Mouse (Mus musculus) cerebellum, postnatal 10 days (tissue): ENCODE measurements around the gene Loxl1.
"Not testable (repeated sequence)": the region's sequence is repeated elsewhere in the genome, so short reads cannot be mapped to it uniquely, and the experiment has no call there.

Source experiments
- DNase-seq, 2 experiments: peaks; one replicate each; pipeline ENCODE4 v3.0.0; 2021; ENCODE audit warnings: mixed read lengths in 2 of 2

The Loxl1 gene

GRCm38 (mm10) chr9:58275797-58276196, 37.2 kb downstream of the Loxl1 start:
- DNase-seq, result no peak

DNA sequence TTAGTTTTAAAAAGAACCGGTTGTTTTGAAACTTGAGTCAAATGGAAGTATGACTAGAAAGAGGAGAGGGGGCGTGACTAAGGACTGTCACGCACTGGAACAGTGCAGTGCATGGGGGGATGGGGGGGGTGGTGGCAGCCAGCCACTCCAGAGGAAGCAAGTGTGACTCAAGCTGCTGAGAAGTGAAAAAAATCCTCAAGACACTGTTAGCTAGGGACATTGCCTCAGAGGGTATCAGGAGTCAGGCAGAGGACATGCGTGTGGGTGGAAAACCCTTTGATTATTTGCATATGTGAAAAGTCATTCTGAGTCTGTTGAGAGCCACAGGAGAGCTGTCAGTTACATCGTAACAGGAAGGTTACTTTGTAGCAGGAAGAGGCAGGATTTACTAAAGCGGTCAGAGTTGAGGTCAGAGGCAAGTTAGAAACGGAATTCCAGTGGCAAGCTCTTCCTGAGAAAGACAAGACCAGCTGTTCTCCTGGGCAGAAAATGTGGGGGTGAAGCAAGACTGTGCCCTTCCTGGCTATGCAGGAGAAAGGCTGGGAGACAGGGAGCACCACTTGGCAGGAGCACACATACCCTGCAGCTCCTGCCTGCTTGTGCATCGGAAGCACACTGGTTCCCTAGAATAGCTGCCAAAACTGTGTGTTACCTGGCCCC, 37.7 kb downstream of the Loxl1 start:
- DNase-seq, result peak; percentile 52 to 61

DNA sequence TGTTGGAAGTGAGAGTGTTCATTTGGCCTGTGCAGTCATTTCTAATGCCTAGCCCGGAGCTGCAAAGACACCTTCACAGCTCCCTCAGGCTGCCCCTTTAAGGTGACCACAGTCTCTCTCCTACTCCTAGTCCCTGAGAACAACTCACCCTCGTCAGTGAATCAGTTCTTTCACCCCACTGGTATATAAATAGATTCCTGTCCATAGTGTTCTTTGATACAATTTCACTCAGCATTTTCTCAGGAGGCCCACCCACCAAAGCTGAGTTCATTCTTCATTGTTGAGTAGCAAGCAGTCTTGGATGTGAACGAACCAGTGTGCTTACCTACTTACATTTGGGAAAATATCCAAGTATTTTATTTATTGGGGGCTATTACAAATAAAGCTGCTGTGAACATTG, 38.4 kb downstream of the Loxl1 start:
- no peak for DNase-seq

GRCm38 (mm10) chr9:58274101-58274604, 38.8 kb downstream of the Loxl1 start:
- no peak for DNase-seq

- DNase-seq, result no peak
Measured at GRCm38 (mm10) chr9:58272855-58273254, 40.1 kb downstream of the Loxl1 start.

- no peak for DNase-seq
Measured at GRCm38 (mm10) chr9:58272068-58272541, 40.9 kb downstream of the Loxl1 start.

GRCm38 (mm10) chr9:58271551-58271950, 41.4 kb downstream of the Loxl1 start:
- DNase-seq, result not testable (repeated sequence)

- no peak for DNase-seq
Measured at GRCm38 (mm10) chr9:58271109-58271508, 41.9 kb downstream of the Loxl1 start.

- DNase-seq, result no peak
Measured at GRCm38 (mm10) chr9:58270081-58270480, 42.9 kb downstream of the Loxl1 start.

- peak; percentile 81 to 86 for DNase-seq
Measured at GRCm38 (mm10) chr9:58268384-58269313, 44.3 kb downstream of the Loxl1 start.

DNA sequence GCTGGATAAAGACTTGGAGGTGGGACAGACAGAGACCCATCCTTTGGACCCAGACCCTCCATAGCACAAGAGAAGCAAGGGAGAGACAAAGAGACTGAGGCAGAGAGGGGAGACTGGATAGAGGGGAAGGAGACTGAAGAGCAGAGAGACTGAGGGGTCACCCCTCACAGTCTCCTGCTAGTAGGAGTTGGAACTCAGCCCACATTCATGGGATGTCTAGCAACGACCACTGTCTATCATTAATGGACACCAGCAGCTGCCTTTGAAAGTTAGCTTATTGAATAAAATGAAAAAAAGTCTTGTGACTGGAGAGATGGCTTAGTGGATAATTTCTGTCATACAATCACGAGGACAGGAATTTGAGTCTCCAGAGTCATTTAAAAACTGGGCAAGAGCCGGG, 45.9 kb downstream of the Loxl1 start:
- DNase-seq, result no peak

- no peak for DNase-seq
Measured at GRCm38 (mm10) chr9:58266571-58267011, 46.4 kb downstream of the Loxl1 start.

DNA sequence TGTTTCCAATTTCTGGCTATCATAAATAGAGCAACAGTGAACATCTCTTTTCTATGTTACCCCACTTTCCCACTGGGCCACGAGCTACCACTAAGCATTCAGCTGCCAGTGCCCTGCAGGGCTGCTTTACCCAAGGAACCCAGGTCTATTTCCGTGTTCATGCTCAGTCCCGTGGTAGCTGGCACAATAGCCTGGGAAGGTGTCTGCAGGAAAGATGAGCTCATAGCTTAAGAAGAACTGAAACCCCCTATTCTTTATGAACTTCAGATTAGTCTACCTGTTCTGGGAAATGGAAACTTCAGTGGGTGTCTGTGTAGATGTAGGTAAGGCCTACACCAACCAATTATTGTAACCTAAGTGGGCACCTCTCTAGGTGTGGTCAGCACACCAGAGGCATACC, 47.6 kb downstream of the Loxl1 start:
- DNase-seq, result no peak

- no peak for DNase-seq
Measured at GRCm38 (mm10) chr9:58262507-58262906, 50.5 kb downstream of the Loxl1 start.

DNA sequence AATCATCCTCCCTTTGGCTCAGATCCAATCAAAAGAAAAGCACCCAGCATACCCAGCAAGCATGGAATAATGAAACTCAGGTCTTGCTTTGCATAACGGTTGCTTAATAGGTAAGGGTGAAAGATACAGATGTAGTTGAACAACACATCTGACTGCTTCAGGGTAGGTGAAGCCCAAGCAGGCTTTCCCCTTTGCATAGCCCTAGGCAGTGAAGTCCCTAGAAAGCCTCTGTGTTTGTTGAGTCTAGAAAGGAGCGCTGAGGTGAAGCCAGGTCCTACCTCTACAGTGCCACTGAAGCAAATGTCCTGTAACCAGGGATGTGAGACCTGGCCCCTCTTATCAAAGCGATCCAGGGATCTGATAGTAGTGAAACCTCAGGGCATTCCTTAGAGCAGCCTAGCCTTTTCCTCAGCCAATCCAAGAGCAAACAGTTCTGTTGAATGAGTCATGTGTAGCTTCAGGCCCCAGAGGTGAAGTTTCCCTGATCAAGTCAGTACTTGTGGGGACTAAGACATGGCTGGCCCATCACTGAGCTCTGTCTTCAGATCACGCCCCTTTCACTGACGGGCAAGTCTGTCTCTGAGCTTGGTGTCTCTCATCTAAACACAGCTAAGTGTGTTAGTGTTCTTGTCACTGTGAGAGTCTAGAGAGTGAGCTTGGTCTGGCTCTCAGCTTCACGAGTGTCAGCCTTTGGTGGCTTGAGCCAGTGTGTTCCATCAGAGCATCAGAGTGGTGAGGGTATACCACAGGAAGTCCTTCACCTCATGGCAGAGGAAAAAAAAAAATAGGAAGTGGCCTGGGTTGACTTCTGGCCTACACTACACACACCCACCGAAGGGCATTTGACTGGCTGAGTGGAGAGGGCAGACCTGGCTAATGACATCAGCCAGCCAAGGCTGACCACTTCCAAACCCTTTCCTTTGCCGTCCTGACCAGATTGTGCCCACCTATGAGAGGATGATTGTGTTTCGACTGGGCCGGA, 57.0 kb downstream of the Loxl1 start:
- no peak for DNase-seq

- peak; percentile 56 to 65 for DNase-seq
Measured at GRCm38 (mm10) chr9:58255105-58255504, 57.9 kb downstream of the Loxl1 start.

DNA sequence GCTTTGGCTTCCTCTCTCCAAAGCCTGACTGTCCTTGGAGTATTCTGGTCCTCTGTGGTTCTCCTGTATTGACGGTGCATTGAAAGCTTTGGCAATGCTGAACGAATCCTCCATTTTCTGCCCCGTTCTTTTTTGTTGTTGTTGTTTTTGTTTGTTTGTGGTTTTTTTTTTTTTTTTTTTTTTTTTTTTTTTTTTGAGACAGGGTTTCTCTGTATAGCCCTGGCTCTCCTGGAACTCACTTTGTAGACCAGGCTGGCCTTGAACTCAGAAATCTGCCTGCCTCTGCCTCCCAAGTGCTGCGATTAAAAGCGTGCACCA, 59.2 kb downstream of the Loxl1 start:
- not testable (repeated sequence) for DNase-seq

DNA sequence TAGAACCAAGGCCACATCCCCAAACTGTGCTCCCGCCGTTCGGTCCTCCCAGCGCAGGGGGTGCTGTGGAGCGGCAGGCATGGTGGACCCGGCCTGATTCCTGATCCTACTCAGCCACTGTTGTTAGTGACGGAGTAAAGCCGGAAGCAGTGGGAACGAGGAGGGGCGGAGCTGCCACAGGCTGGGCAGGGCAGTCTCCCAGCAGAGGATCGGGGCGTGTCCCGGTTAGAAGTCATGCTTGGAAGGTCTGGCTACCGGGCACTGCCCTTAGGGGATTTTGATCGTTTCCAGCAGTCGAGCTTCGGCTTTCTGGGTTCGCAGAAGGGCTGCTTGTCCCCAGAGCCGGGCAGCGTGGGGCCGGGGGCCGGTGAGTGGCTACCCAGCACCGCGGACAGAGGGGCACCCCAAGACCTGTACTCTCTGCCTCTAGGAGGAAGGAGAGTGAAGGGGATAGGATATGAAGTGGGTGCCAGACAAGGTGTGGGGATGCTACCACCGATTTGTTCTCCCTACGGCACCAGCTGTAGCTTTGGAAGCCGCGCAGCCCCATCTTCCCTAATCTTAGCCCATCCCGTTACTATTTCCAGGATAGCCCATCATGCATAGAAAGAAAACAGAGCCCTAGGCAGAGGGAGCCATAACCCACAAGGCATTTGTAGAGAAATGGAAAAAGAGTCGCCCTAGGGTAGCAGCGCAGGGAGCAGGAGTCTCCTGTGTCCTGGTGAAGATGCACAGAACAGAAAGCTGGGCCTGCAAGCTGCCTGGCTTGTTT, 59.8 kb downstream of the Loxl1 start, which contains the start of gene Stoml1:
Stoml1 (plus strand) TSS at position 132 of the 772 bp plus-strand sequence.
- peak; percentile 95 to 96 for DNase-seq

DNA sequence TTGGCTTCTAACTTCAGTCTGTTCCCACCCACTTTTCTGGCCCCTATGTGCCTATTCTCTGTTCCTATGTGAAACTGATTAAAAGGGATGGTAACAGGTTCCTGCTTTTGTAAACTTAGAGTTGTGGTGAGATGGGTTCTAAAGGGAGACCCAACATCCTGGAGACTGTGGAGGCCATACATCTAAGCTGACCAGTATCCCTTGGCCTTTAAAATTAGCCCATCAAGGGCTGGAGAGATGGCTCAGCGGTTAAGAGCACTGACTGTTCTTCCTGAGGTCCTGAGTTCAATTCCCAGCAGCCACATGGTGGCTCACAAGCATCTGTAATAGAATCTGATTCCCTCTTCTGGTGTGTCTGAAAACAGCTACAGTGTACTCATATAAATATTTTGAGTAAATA, 62.3 kb downstream of the Loxl1 start:
- DNase-seq, result not testable (repeated sequence)

- no peak for DNase-seq
Measured at GRCm38 (mm10) chr9:58250322-58250721, 62.7 kb downstream of the Loxl1 start.

GRCm38 (mm10) chr9:58249592-58250192, 63.3 kb downstream of the Loxl1 start, which contains the start of gene Pml:
Pml (minus strand) TSS chr9:58249786.
- peak; percentile 69 to 72 for DNase-seq
